Mouse (Mus musculus): Measurements from ENCODE around the gene Nalcn. TPM values are rescaled to one million over a fixed set of nuclear protein-coding genes. Genes with fewer than 3 reads are reported as not detected.

Gene Nalcn
- polyA plus RNA-seq, 1 experiment from 2014 or later = 3.1 TPM

DNA sequence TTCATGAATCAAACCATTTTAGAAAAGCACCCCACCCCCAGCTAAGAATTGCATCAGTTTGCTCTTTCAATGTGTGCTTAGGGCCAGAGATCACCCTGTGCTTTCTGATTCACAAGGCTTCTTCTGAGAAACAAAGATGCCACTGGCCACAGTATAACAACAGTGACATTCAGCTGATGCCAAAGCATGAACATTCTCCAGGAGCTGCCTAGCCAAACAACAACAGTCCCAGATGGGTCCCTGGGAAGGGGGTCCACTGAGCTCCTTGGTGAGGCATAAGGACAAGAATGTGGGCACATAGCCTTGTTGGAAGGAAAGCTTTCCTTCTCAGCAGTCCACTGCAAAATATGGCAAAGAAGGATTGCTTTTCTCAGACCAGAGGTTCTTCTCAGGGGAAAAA, 330.9 kb downstream of the Nalcn start:
- H3K27me3 ChIP-seq (ENCODE audit: control insufficient read depth, insufficient read depth, low read length) = no peaks in the 10 kb centered on the region
- H3K4me2 ChIP-seq (replicated peaks; ENCODE audit: low read depth, low read length) = no peak overlapping the region
- H3K4me3 ChIP-seq (ENCODE audit: low read depth, low read length) = no peak overlapping the region
- DNase-seq (ENCODE audit: low spot score) = no peak
- H3K4me1 ChIP-seq (replicated peaks; ENCODE audit: control insufficient read depth, insufficient read depth, low read length) = no peaks in the 10 kb centered on the region
- H3K9me3 ChIP-seq (ENCODE audit: control insufficient read depth, low read length) = no peaks in the 10 kb centered on the region
- no peak overlapping the region for H3K9ac ChIP-seq (ENCODE audit: low read depth, low read length)
- H3K36me3 ChIP-seq (ENCODE audit: control insufficient read depth, insufficient read depth, low read length) = no peaks in the 10 kb centered on the region
- ATAC-seq (ENCODE audit: low FRiP score) = no peak
- H3K27ac ChIP-seq (ENCODE audit: low read depth, low read length) = no peak overlapping the region

DNA sequence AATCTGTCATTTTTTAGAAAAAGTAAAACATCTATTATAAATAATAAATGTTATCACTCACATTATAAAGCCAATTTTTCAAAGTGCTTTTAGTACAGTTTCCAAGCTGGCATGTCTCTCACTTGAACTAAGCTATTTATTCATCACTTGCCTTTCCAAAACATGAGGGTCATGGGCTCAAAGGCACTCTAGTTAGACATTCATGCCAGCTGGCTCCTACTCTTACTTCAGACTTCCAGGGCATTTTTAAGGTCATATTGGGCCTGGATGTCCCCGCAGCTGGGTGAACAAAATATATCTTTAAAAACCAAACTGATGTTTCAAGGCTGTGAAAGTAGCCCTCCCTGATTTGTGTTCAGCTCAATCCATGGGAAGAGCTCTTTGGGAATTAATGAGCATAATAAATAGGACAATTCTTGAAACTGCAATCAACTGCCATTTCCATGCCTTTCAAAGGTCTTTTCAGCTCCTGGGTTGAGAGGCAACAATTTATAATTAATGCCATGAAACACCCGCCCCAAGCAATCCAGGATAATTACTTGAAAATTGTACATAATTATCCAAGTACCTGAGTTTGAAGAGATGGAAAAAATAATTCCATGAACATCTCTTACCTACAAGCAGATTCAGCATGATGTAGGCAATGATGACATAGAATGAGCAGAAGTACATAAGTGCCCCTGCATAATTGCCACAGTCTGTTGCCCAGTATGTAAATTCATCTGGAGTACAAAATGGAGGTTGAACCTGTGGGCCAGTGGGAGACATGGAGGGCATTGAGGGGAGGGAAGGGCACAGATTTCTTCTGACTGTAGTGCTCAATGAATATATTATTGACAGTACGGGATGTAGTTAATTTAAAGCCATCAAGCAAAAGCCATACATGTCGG, 335.6 kb downstream of the Nalcn start:
- Histone ChIP-seq H3K36me3 (ENCODE audit: control insufficient read depth, insufficient read depth, low read length) (no peaks in the 10 kb centered on the region), H3K27ac (ENCODE audit: low read depth, low read length) (no peak overlapping the region), H3K27me3 (ENCODE audit: control insufficient read depth, insufficient read depth, low read length) (no peaks in the 10 kb centered on the region), H3K4me2 (replicated peaks; ENCODE audit: low read depth, low read length) (no peak overlapping the region), H3K4me3 (ENCODE audit: low read depth, low read length) (no peak overlapping the region), H3K4me1 (replicated peaks; ENCODE audit: control insufficient read depth, insufficient read depth, low read length) (no peaks in the 10 kb centered on the region), H3K9me3 (ENCODE audit: control insufficient read depth, low read length) (no peaks in the 10 kb centered on the region), H3K9ac (ENCODE audit: low read depth, low read length) (no peak overlapping the region)
- 90% methylated on average over 4 of the region's 4 CpGs for WGBS
- ATAC-seq (ENCODE audit: low FRiP score) = no peak
- DNase-seq (ENCODE audit: low spot score) = no peak

- ATAC-seq (ENCODE audit: low FRiP score) = no peak
- Histone ChIP-seq H3K9ac (ENCODE audit: low read depth, low read length) (no peak overlapping the region), H3K27me3 (ENCODE audit: control insufficient read depth, insufficient read depth, low read length) (no peaks in the 10 kb centered on the region), H3K4me2 (replicated peaks; ENCODE audit: low read depth, low read length) (no peak overlapping the region), H3K9me3 (ENCODE audit: control insufficient read depth, low read length) (no peaks in the 10 kb centered on the region), H3K4me3 (ENCODE audit: low read depth, low read length) (no peak overlapping the region), H3K27ac (ENCODE audit: low read depth, low read length) (no peak overlapping the region), H3K36me3 (ENCODE audit: control insufficient read depth, insufficient read depth, low read length) (no peaks in the 10 kb centered on the region), H3K4me1 (replicated peaks; ENCODE audit: control insufficient read depth, insufficient read depth, low read length) (no peaks in the 10 kb centered on the region)
- DNase-seq (ENCODE audit: low spot score) = no peak
Observed at GRCm38 (mm10) chr14:123282165-123282564, 344.8 kb downstream of the Nalcn start.

- DNase-seq (ENCODE audit: low spot score) (no peak), ATAC-seq (ENCODE audit: low FRiP score) (no peak)
- no peak overlapping the region for H3K4me2 ChIP-seq (replicated peaks; ENCODE audit: low read depth, low read length)
- H3K4me3 ChIP-seq (ENCODE audit: low read depth, low read length) = no peak overlapping the region
- 81% methylated on average over 2 of the region's 2 CpGs for whole genome bisulfite sequencing
- H3K27me3 ChIP-seq (ENCODE audit: control insufficient read depth, insufficient read depth, low read length) = no peaks in the 10 kb centered on the region
- no peak overlapping the region for H3K9ac ChIP-seq (ENCODE audit: low read depth, low read length)
- H3K27ac ChIP-seq (ENCODE audit: low read depth, low read length) = no peak overlapping the region
- no peaks in the 10 kb centered on the region for H3K36me3 ChIP-seq (ENCODE audit: control insufficient read depth, insufficient read depth, low read length)
- no peaks in the 10 kb centered on the region for H3K9me3 ChIP-seq (ENCODE audit: control insufficient read depth, low read length)
- no peaks in the 10 kb centered on the region for H3K4me1 ChIP-seq (replicated peaks; ENCODE audit: control insufficient read depth, insufficient read depth, low read length)
Observed at GRCm38 (mm10) chr14:123272121-123272520, 354.8 kb downstream of the Nalcn start.

GRCm38 (mm10) chr14:123240738-123241137, 386.2 kb downstream of the Nalcn start:
- no peaks in the 10 kb centered on the region for H3K9me3 ChIP-seq (ENCODE audit: control insufficient read depth, low read length)
- no peaks in the 10 kb centered on the region for H3K36me3 ChIP-seq (ENCODE audit: control insufficient read depth, insufficient read depth, low read length)
- WGBS = 48% methylated on average over 1 of the region's 1 CpGs
- H3K27ac ChIP-seq (ENCODE audit: low read depth, low read length) = no peak overlapping the region
- ATAC-seq (ENCODE audit: low FRiP score) (no peak), DNase-seq (ENCODE audit: low spot score) (no peak)
- no peak overlapping the region for H3K9ac ChIP-seq (ENCODE audit: low read depth, low read length)
- H3K4me3 ChIP-seq (ENCODE audit: low read depth, low read length) = no peak overlapping the region
- H3K4me2 ChIP-seq (replicated peaks; ENCODE audit: low read depth, low read length) = no peak overlapping the region
- no peaks in the 10 kb centered on the region for H3K4me1 ChIP-seq (replicated peaks; ENCODE audit: control insufficient read depth, insufficient read depth, low read length)
- H3K27me3 ChIP-seq (ENCODE audit: control insufficient read depth, insufficient read depth, low read length) = no peaks in the 10 kb centered on the region

DNA sequence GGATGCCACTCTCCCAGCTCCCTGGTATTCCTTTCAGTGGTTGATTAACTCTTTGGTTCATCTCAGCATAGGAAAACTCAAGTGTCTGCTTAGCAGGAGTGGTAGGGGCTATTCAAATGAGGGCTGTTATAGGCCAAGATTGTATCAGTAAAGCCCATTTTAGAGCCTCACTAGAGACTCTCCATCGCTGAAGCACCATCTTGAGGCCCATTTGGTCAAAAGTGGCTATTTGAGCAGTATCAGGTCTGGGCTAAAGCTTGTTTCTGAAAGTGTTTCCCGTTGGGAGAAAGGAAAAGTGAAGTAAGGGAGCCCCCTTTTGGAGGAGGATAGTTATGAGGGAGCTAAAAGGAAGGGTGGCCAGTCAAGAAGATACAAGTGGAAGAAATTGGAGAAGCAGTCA, 387.0 kb downstream of the Nalcn start:
- Histone ChIP-seq H3K27ac (ENCODE audit: low read depth, low read length) (no peak overlapping the region), H3K9me3 (ENCODE audit: control insufficient read depth, low read length) (no peaks in the 10 kb centered on the region), H3K4me2 (replicated peaks; ENCODE audit: low read depth, low read length) (no peak overlapping the region), H3K27me3 (ENCODE audit: control insufficient read depth, insufficient read depth, low read length) (no peaks in the 10 kb centered on the region), H3K9ac (ENCODE audit: low read depth, low read length) (no peak overlapping the region), H3K4me3 (ENCODE audit: low read depth, low read length) (no peak overlapping the region), H3K4me1 (replicated peaks; ENCODE audit: control insufficient read depth, insufficient read depth, low read length) (no peaks in the 10 kb centered on the region), H3K36me3 (ENCODE audit: control insufficient read depth, insufficient read depth, low read length) (no peaks in the 10 kb centered on the region)
- 12% methylated on average over 2 of the region's 2 CpGs for WGBS
- DNase-seq (ENCODE audit: low spot score) (peak; percentile 22), ATAC-seq (ENCODE audit: low FRiP score) (peak; percentile 35; the same call in 1 of the 2 replicates)

DNA sequence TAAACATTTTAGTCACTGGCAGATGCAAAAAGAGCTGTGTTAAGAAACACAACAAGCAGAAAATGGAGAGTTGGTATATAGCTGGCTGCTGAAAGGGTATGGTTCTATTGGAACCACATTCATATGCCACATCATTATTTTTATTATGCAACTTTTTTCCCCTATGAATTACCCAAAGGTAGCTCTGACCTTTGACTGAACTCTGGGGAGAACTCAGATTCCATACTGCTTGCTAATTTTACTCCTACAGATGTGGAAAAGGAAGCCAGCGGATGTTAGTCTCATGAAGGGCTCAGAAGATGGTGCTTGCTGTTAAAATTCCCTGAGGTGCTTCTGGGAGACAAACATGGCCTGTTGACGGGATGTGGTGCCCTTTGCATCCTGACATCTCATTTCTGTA, 389.9 kb downstream of the Nalcn start:
- Histone ChIP-seq H3K4me3 (ENCODE audit: low read depth, low read length) (no peak overlapping the region), H3K4me2 (replicated peaks; ENCODE audit: low read depth, low read length) (no peak overlapping the region), H3K27ac (ENCODE audit: low read depth, low read length) (no peak overlapping the region), H3K27me3 (ENCODE audit: control insufficient read depth, insufficient read depth, low read length) (no peaks in the 10 kb centered on the region), H3K36me3 (ENCODE audit: control insufficient read depth, insufficient read depth, low read length) (no peaks in the 10 kb centered on the region), H3K9me3 (ENCODE audit: control insufficient read depth, low read length) (no peaks in the 10 kb centered on the region), H3K4me1 (replicated peaks; ENCODE audit: control insufficient read depth, insufficient read depth, low read length) (no peaks in the 10 kb centered on the region), H3K9ac (ENCODE audit: low read depth, low read length) (no peak overlapping the region)
- 63% methylated on average over 2 of the region's 2 CpGs for WGBS
- ATAC-seq (ENCODE audit: low FRiP score) (no peak), DNase-seq (ENCODE audit: low spot score) (no peak)

DNA sequence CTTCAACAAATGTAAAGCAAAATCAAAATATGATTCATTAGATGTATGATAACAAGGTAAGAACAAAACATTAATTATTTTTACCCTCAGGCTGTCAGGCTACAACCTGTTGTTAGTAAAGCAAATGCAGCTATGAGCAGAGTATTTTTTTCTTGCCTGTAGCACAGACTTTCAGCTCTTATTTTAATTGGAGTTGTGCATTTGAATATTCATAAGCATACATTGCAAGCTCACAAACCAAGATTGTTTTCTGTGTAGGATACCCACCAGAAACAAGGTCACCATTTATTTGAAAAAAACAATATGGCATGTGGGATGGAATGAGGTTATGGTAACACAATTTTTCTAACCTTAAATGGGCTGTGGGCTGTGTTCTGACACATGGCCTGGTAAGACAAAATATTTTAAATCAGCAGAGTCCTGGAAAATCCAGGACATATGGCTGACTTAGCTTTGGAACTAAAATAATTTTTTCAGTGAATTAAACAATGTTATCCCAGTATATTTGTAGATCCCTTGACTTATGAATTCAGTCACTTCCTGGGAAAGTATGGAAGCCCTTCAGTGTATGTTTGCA, 394.2 kb downstream of the Nalcn start:
- H3K4me2 ChIP-seq (replicated peaks; ENCODE audit: low read depth, low read length) = no peak overlapping the region
- ATAC-seq (ENCODE audit: low FRiP score) (no peak), DNase-seq (ENCODE audit: low spot score) (no peak)
- H3K27me3 ChIP-seq (ENCODE audit: control insufficient read depth, insufficient read depth, low read length) = no peaks in the 10 kb centered on the region
- no peaks in the 10 kb centered on the region for H3K9me3 ChIP-seq (ENCODE audit: control insufficient read depth, low read length)
- no peak overlapping the region for H3K9ac ChIP-seq (ENCODE audit: low read depth, low read length)
- H3K4me1 ChIP-seq (replicated peaks; ENCODE audit: control insufficient read depth, insufficient read depth, low read length) = no peaks in the 10 kb centered on the region
- H3K27ac ChIP-seq (ENCODE audit: low read depth, low read length) = no peak overlapping the region
- no peak overlapping the region for H3K4me3 ChIP-seq (ENCODE audit: low read depth, low read length)
- no peaks in the 10 kb centered on the region for H3K36me3 ChIP-seq (ENCODE audit: control insufficient read depth, insufficient read depth, low read length)

All from hindbrain, embryonic 11.5 days (tissue).